Comparison of ENCODE assay signal across 22 mouse cellular contexts in the genomic region with DNA sequence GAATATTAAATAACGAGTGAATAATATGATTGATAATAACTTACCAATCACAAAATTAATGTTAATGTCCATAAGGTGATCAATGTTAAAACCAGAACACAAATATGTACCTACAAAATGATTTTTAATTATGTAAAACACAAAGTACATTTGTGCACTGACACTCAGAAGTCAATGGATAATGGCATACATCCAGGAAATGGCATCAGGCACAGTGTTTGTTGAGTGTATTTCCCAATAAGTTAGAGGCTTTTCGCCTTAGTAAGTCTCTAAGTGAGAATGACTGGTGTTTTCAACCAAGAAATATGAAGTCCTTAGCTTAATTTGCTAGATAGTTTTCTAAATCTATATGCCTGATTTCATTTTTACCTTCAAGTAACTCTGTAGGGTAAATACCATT.
DNase-seq lines count a peak whose midpoint lies in the region; ATAC-seq and TF ChIP-seq lines count a peak whose summit lies in the region.
"Had no signal": no experiment of that assay in that cellular context is flagged by ENCODE, and none has a peak within 500 bp of the region (broad histone marks: within the 10 kb centered on the region; RNA-seq: fewer than 3 reads in every experiment).

No protein-coding gene starts in this region.

- H3K4me3 ChIP-seq in kidney, embryonic 15.5 days (replicated peaks), result no peak overlapping the region
- no peak overlapping the region for H3K4me3 ChIP-seq in lung, embryonic 14.5 days (ENCODE audit: low read depth, low read length)
- H3K4me3 ChIP-seq in myocyte, result no peak overlapping the region
- H3K4me3 ChIP-seq: embryonic facial prominence, embryonic 13.5 days; embryonic facial prominence, embryonic 15.5 days; erythroblast, embryonic 14.5 days; forebrain, embryonic 10.5 days; forebrain, embryonic 12.5 days had no signal

- no peak for TF ChIP-seq POLR2A in myocyte (IDR thresholded peaks at IDR 0.05; ENCODE audit: insufficient read length, low read depth)

- WGBS in kidney, embryonic 15.5 days, result 89% methylated on average over 2 of the region's 2 CpGs
- WGBS in lung, embryonic 14.5 days, result 81% methylated on average over 2 of the region's 2 CpGs

- H3K27ac ChIP-seq in kidney, embryonic 15.5 days, result peak overlapping the region; percentile 74
- no peak overlapping the region for H3K27ac ChIP-seq in lung, embryonic 14.5 days (ENCODE audit: low read depth)
- H3K27ac ChIP-seq: embryonic facial prominence, embryonic 13.5 days; embryonic facial prominence, embryonic 15.5 days; forebrain, embryonic 10.5 days; forebrain, embryonic 12.5 days had no signal

- no peaks in the 10 kb centered on the region for H3K9me3 ChIP-seq in kidney, embryonic 15.5 days (replicated peaks)
- no peaks in the 10 kb centered on the region for H3K9me3 ChIP-seq in lung, embryonic 14.5 days (ENCODE audit: low read depth, low read length)
- H3K9me3 ChIP-seq: embryonic facial prominence, embryonic 13.5 days; embryonic facial prominence, embryonic 15.5 days; forebrain, embryonic 10.5 days; forebrain, embryonic 12.5 days had no signal

- no peaks in the 10 kb centered on the region for H3K79me2 ChIP-seq in myocyte (ENCODE audit: control insufficient read depth, insufficient read depth)

- DNase-seq in kidney, adult 11 months, result no peak
- peak; percentile 37 for DNase-seq in lung, embryonic 14.5 days
- no peak for DNase-seq in lung, postnatal 10 days
- DNase-seq in right cerebral cortex, postnatal 4 days, result no peak
- DNase-seq: adrenal gland, adult 8-10 months; adrenal gland, postnatal 14 days; cerebellum, adult 11 months; cerebellum, adult 18-20 months; cerebellum, adult 8-10 months; cerebellum, adult 9-11 months; cerebellum, postnatal 14 days; cerebellum, postnatal 36 days; embryo, embryonic 11 days had no signal

- H3K4me2 ChIP-seq in kidney, embryonic 15.5 days, result no peak overlapping the region
- H3K4me2 ChIP-seq in lung, embryonic 14.5 days, result no peak overlapping the region
- H3K4me2 ChIP-seq in myocyte (ENCODE audit: low read depth), result peak overlapping the region; percentile 77
- H3K4me2 ChIP-seq: embryonic facial prominence, embryonic 13.5 days; embryonic facial prominence, embryonic 15.5 days; forebrain, embryonic 12.5 days had no signal

- H3K9ac ChIP-seq in kidney, embryonic 15.5 days, result no peak overlapping the region
- H3K9ac ChIP-seq in lung, embryonic 14.5 days, result no peak overlapping the region
- H3K9ac ChIP-seq: embryonic facial prominence, embryonic 13.5 days; embryonic facial prominence, embryonic 15.5 days; forebrain, embryonic 12.5 days had no signal

- H3K27me3 ChIP-seq in kidney, embryonic 15.5 days, result no peaks in the 10 kb centered on the region
- H3K27me3 ChIP-seq in lung, embryonic 14.5 days (ENCODE audit: insufficient read depth, low read length), result no peaks in the 10 kb centered on the region
- no peaks in the 10 kb centered on the region for H3K27me3 ChIP-seq in myocyte (ENCODE audit: control insufficient read depth, insufficient read depth, insufficient read length)
- H3K27me3 ChIP-seq: embryonic facial prominence, embryonic 13.5 days; embryonic facial prominence, embryonic 15.5 days; forebrain, embryonic 12.5 days had no signal

- no peak for TF ChIP-seq CTCF in lung, embryonic 14.5 days (IDR thresholded peaks at IDR 0.05; ENCODE audit: low read depth)

- no peak overlapping the region for H3ac ChIP-seq in myocyte (ENCODE audit: control insufficient read depth, insufficient read length)

- H3K4me1 ChIP-seq in kidney, embryonic 15.5 days, result peaks cover 43% of the 10 kb centered on the region
- peaks cover 19% of the 10 kb centered on the region for H3K4me1 ChIP-seq in lung, embryonic 14.5 days (ENCODE audit: insufficient read depth)

- no peaks in the 10 kb centered on the region for H3K36me3 ChIP-seq in kidney, embryonic 15.5 days
- no peaks in the 10 kb centered on the region for H3K36me3 ChIP-seq in lung, embryonic 14.5 days (ENCODE audit: insufficient read depth)
- no peaks in the 10 kb centered on the region for H3K36me3 ChIP-seq in myocyte (ENCODE audit: control insufficient read depth, insufficient read depth)
- H3K36me3 ChIP-seq: embryonic facial prominence, embryonic 13.5 days; embryonic facial prominence, embryonic 15.5 days; forebrain, embryonic 10.5 days; forebrain, embryonic 12.5 days had no signal

- ATAC-seq in kidney, embryonic 15.5 days (replicated peaks; ENCODE audit: low FRiP score), result no peak
- ATAC-seq in lung, embryonic 14.5 days (ENCODE audit: insufficient read depth), result no peak
- ATAC-seq: forebrain, embryonic 14.5 days; forebrain, embryonic 16.5 days had no signal

TF ChIP-seq in myocyte, 11 proteins besides CTCF, POLR2A, EP300 and RAD21:
- TF ChIP-seq SRF (IDR thresholded peaks at IDR 0.05; ENCODE audit: control insufficient read depth, insufficient read length, low read depth), result no peak
- no peak for TF ChIP-seq MYOG (IDR thresholded peaks at IDR 0.05; ENCODE audit: control insufficient read depth in 1 of 3, insufficient read depth in 1 of 3, insufficient read length in 2 of 3, low read depth in 2 of 3)
- TF ChIP-seq CEBPB (IDR thresholded peaks at IDR 0.05; ENCODE audit: insufficient read depth, poor library complexity, severe bottlenecking), result no peak
- TF ChIP-seq REST (IDR thresholded peaks at IDR 0.05; ENCODE audit: insufficient read depth, insufficient read length), result no peak
- TF ChIP-seq TCF12 (IDR thresholded peaks at IDR 0.05; ENCODE audit: insufficient read depth, poor library complexity, severe bottlenecking), result no peak
- TF ChIP-seq USF1 (IDR thresholded peaks at IDR 0.05; ENCODE audit: low read depth), result no peak
- TF ChIP-seq TCF3 (IDR thresholded peaks at IDR 0.05; ENCODE audit: insufficient read length, low read depth), result no peak
- no peak for TF ChIP-seq E2F4 (IDR thresholded peaks at IDR 0.05; ENCODE audit: insufficient read depth)
- TF ChIP-seq MYOD1 (IDR thresholded peaks at IDR 0.05; ENCODE audit: control insufficient read depth in 1 of 3, insufficient read length in 2 of 3, low read depth in 2 of 3), result no peak
- TF ChIP-seq POLR2AphosphoS2 (IDR thresholded peaks at IDR 0.05; ENCODE audit: insufficient read length, low read depth), result no peak
- no peak for TF ChIP-seq MAX (IDR thresholded peaks at IDR 0.05; ENCODE audit: low read depth)
TF ChIP-seq in myocyte: peak in this region for 0.
